Mouse (Mus musculus) megakaryocyte, embryonic 14.5 days (primary cell): ENCODE results near the gene Ado.

ENCODE experiments used
- FLI1 ChIP-seq: IDR thresholded peaks from 2 replicates; pipeline ENCODE4 v1.6.1; 2012; ENCODE audit warnings: low read length, inconsistent platforms, mixed read lengths
- GATA1 ChIP-seq: IDR thresholded peaks from 3 replicates; pipeline ENCODE4 v1.6.1; 2012; ENCODE audit warnings: mixed read lengths, low read length, inconsistent platforms, borderline replicate concordance

DNA sequence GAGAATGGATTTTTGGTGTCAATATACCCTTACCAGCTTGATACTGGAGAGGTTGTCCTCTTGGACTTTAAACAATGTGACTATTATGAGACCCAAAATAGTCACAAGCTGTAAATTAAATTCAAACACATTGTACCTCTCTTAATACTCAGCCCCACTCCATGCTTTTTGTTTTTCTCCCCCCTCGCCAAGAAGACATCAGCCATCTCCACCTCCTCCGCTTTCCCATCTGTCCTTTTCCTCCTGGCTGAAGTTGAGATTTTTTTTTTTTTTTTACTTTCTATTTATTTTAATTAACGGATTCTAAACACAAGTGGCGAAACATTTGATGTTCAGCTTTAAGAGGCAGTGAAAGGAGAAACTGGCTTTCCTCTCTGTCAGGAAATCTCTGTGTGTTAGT, 9.3 kb upstream of the Ado start:
- no peak for TF ChIP-seq GATA1
- no peak for TF ChIP-seq FLI1
